Mouse (Mus musculus): ENCODE measurements at regions not wholly inside any gene's neighbourhood (a gene's known extent, or its start where the extent isn't known, plus 50 kb on each side); places are given as distances from the start of the nearest gene placed in this dataset.

DNA sequence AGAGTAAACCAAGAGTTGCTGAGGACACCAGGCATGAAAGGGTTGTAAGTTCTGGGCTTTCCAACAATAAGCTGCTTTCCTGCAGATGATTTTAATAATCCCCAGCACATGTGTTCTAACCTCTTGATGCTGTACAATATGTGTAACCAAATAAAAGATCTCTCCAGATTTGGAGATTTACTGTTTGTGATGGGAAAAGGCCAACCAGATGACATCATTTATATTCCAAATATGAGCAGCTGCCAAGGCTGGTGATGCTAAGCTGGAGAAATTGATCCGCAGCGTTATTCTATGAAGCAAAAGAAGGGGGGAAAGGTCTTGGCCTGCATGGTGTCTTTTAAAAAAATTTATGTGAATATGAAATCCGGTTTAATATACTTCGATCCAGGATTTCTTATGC is 160.1 kb upstream of the Gm12728 start:
- H3K27me3 ChIP-seq (ENCODE audit: control insufficient read depth, insufficient read depth, insufficient read length): no peaks in the 10 kb centered on the region
- H3K79me2 ChIP-seq (ENCODE audit: control insufficient read depth, insufficient read depth): no peaks in the 10 kb centered on the region

GRCm38 (mm10) chr4:105630595-105631369 is 158.9 kb upstream of the Gm12728 start:
- Histone ChIP-seq H3K36me3 (ENCODE audit: control insufficient read depth, insufficient read depth) (no peaks in the 10 kb centered on the region), H3K4me2 (ENCODE audit: low read depth) (no peak overlapping the region)

More for the DNA sequence above, 160.1 kb upstream of the Gm12728 start:
- TF ChIP-seq SRF (IDR thresholded peaks at IDR 0.05; ENCODE audit: control insufficient read depth, insufficient read length, low read depth) (no peak), TCF3 (IDR thresholded peaks at IDR 0.05; ENCODE audit: insufficient read length, low read depth) (no peak), E2F4 (IDR thresholded peaks at IDR 0.05; ENCODE audit: insufficient read depth) (no peak)
- Histone ChIP-seq H3K4me2 (ENCODE audit: low read depth) (no peak overlapping the region), H3K4me3 (no peak overlapping the region), H3ac (ENCODE audit: control insufficient read depth, insufficient read length) (no peak overlapping the region), H3K36me3 (ENCODE audit: control insufficient read depth, insufficient read depth) (no peaks in the 10 kb centered on the region)

DNA sequence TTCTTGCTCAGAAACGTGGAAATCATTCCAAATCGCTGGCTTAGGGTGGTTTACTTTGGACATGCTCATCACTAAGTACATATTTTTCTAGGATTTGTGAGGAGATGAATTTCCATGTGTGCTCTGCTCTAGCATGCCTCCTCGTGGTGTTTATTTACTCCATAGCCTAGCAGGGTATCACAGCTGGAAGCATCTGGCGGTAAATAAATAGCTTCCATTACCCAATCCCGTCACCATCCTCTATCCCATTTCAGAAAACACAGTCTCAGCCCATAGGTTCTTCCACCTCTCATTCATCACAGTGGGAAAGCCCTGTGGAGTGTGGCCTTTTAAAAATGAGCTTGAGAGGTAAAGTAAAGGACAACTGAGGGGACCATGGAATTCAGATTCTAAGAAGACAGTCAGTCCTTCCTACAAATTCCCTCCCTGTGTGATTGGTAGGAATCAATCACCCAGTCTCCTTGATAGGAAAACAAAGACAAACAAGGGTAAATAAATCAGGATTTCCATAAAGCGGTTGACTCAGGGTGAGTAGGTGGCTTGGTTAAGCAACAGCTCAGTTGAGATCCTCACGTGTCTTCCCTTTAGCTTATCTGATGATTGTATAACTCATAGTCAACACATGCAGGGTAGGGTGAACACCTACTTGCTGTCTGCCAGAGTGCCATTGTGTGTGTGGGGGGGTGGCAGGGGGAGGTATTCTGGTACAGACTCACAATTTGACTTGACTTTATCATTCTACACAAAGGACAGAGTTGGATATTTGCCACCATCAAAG is 156.9 kb upstream of the Gm12728 start:
- Histone ChIP-seq H3ac (ENCODE audit: control insufficient read depth, insufficient read length) (no peak overlapping the region), H3K4me2 (ENCODE audit: low read depth) (no peak overlapping the region), H3K79me2 (ENCODE audit: control insufficient read depth, insufficient read depth) (no peaks in the 10 kb centered on the region), H3K36me3 (ENCODE audit: control insufficient read depth, insufficient read depth) (no peaks in the 10 kb centered on the region), H3K27me3 (ENCODE audit: control insufficient read depth, insufficient read depth, insufficient read length) (no peaks in the 10 kb centered on the region), H3K4me3 (no peak overlapping the region)
- TF ChIP-seq TCF12 (IDR thresholded peaks at IDR 0.05; ENCODE audit: insufficient read depth, poor library complexity, severe bottlenecking) (no peak), TCF3 (IDR thresholded peaks at IDR 0.05; ENCODE audit: insufficient read length, low read depth) (no peak), CEBPB (IDR thresholded peaks at IDR 0.05; ENCODE audit: insufficient read depth, poor library complexity, severe bottlenecking) (no peak), E2F4 (IDR thresholded peaks at IDR 0.05; ENCODE audit: insufficient read depth) (no peak), REST (IDR thresholded peaks at IDR 0.05; ENCODE audit: insufficient read depth, insufficient read length) (no peak), MYOD1 (IDR thresholded peaks at IDR 0.05; ENCODE audit: control insufficient read depth in 1 of 3, insufficient read length in 2 of 3, low read depth in 2 of 3) (no peak), MYOG (IDR thresholded peaks at IDR 0.05; ENCODE audit: control insufficient read depth in 1 of 3, insufficient read depth in 1 of 3, insufficient read length in 2 of 3, low read depth in 2 of 3) (no peak), SRF (IDR thresholded peaks at IDR 0.05; ENCODE audit: control insufficient read depth, insufficient read length, low read depth) (no peak), USF1 (IDR thresholded peaks at IDR 0.05; ENCODE audit: low read depth) (no peak), POLR2A (IDR thresholded peaks at IDR 0.05; ENCODE audit: insufficient read length, low read depth) (no peak), MAX (IDR thresholded peaks at IDR 0.05; ENCODE audit: low read depth) (no peak), POLR2AphosphoS2 (IDR thresholded peaks at IDR 0.05; ENCODE audit: insufficient read length, low read depth) (no peak)

More at GRCm38 (mm10) chr4:105630595-105631369, 158.9 kb upstream of the Gm12728 start:
- no peaks in the 10 kb centered on the region for H3K79me2 ChIP-seq (ENCODE audit: control insufficient read depth, insufficient read depth)
- H3ac ChIP-seq (ENCODE audit: control insufficient read depth, insufficient read length): no peak overlapping the region
- no peak overlapping the region for H3K4me3 ChIP-seq
- no peak for TF ChIP-seq E2F4 (IDR thresholded peaks at IDR 0.05; ENCODE audit: insufficient read depth)
- TF ChIP-seq SRF (IDR thresholded peaks at IDR 0.05; ENCODE audit: control insufficient read depth, insufficient read length, low read depth): no peak
- TF ChIP-seq MYOD1 (IDR thresholded peaks at IDR 0.05; ENCODE audit: control insufficient read depth in 1 of 3, insufficient read length in 2 of 3, low read depth in 2 of 3): no peak
- no peak for TF ChIP-seq TCF3 (IDR thresholded peaks at IDR 0.05; ENCODE audit: insufficient read length, low read depth)
- TF ChIP-seq MYOG (IDR thresholded peaks at IDR 0.05; ENCODE audit: control insufficient read depth in 1 of 3, insufficient read depth in 1 of 3, insufficient read length in 2 of 3, low read depth in 2 of 3): no peak
- TF ChIP-seq USF1 (IDR thresholded peaks at IDR 0.05; ENCODE audit: low read depth): no peak
- no peak for TF ChIP-seq POLR2A (IDR thresholded peaks at IDR 0.05; ENCODE audit: insufficient read length, low read depth)
- TF ChIP-seq REST (IDR thresholded peaks at IDR 0.05; ENCODE audit: insufficient read depth, insufficient read length): no peak
- no peak for TF ChIP-seq MAX (IDR thresholded peaks at IDR 0.05; ENCODE audit: low read depth)
- TF ChIP-seq POLR2AphosphoS2 (IDR thresholded peaks at IDR 0.05; ENCODE audit: insufficient read length, low read depth): no peak
- TF ChIP-seq TCF12 (IDR thresholded peaks at IDR 0.05; ENCODE audit: insufficient read depth, poor library complexity, severe bottlenecking): no peak
- TF ChIP-seq CEBPB (IDR thresholded peaks at IDR 0.05; ENCODE audit: insufficient read depth, poor library complexity, severe bottlenecking): no peak
- no peaks in the 10 kb centered on the region for H3K27me3 ChIP-seq (ENCODE audit: control insufficient read depth, insufficient read depth, insufficient read length)

DNA sequence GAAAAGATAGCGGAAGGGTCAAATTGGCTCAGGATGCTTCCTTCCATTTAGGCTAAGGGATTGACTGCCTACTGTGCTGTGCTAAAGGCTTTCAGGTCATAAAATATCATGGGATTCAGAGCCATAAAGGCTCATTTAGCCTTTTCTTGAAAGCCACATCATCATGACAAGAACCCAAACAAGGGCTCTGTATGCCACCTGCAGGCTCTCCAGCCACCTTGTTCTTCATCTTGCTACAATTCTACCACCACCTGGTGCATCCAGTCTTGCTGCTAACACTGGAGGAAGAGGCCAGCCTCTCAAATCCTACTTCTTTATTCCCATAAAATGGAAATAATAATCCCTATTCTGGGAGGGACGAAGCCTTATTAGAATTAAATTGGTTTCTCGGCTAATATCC is 155.9 kb upstream of the Gm12728 start:
- no peak overlapping the region for H3K4me2 ChIP-seq (ENCODE audit: low read depth)
- H3K36me3 ChIP-seq (ENCODE audit: control insufficient read depth, insufficient read depth): no peaks in the 10 kb centered on the region
- H3K27me3 ChIP-seq (ENCODE audit: control insufficient read depth, insufficient read depth, insufficient read length): no peaks in the 10 kb centered on the region
- H3K4me3 ChIP-seq: no peak overlapping the region
- no peak overlapping the region for H3ac ChIP-seq (ENCODE audit: control insufficient read depth, insufficient read length)
- H3K79me2 ChIP-seq (ENCODE audit: control insufficient read depth, insufficient read depth): no peaks in the 10 kb centered on the region
- TF ChIP-seq TCF12 (IDR thresholded peaks at IDR 0.05; ENCODE audit: insufficient read depth, poor library complexity, severe bottlenecking) (no peak), CEBPB (IDR thresholded peaks at IDR 0.05; ENCODE audit: insufficient read depth, poor library complexity, severe bottlenecking) (no peak), POLR2AphosphoS2 (IDR thresholded peaks at IDR 0.05; ENCODE audit: insufficient read length, low read depth) (no peak)

- TF ChIP-seq CEBPB (IDR thresholded peaks at IDR 0.05; ENCODE audit: insufficient read depth, poor library complexity, severe bottlenecking) (peak; percentile 94), E2F4 (IDR thresholded peaks at IDR 0.05; ENCODE audit: insufficient read depth) (no peak), POLR2AphosphoS2 (IDR thresholded peaks at IDR 0.05; ENCODE audit: insufficient read length, low read depth) (no peak)
- no peak overlapping the region for H3K4me3 ChIP-seq
- no peaks in the 10 kb centered on the region for H3K27me3 ChIP-seq (ENCODE audit: control insufficient read depth, insufficient read depth, insufficient read length)
- H3K79me2 ChIP-seq (ENCODE audit: control insufficient read depth, insufficient read depth): no peaks in the 10 kb centered on the region
- H3K36me3 ChIP-seq (ENCODE audit: control insufficient read depth, insufficient read depth): no peaks in the 10 kb centered on the region
- no peak overlapping the region for H3ac ChIP-seq (ENCODE audit: control insufficient read depth, insufficient read length)
- H3K4me2 ChIP-seq (ENCODE audit: low read depth): peak overlapping the region; percentile 57
These were observed 148.9 kb upstream of the Gm12728 start for GRCm38 (mm10) chr4:105640793-105641192.

All from myocyte (in vitro differentiated cells).